Mouse (Mus musculus) kidney, postnatal 0 days (tissue): ENCODE data around the gene Hadha. TPM values are rescaled to one million over a fixed set of nuclear protein-coding genes. Genes with fewer than 3 reads are reported as not detected.

ENCODE experiments used
- ATAC-seq: fragments of 200-750 bp; cut with Nextera tagmentation; replicated peaks from 2 replicates; pipeline ENCODE4 v1.8.0; 2017; ENCODE audit warnings: low read depth, moderate number of reproducible peaks, moderate TSS enrichment, moderate library complexity; ENCODE audit not compliant: low FRiP score
- DNase-seq: peaks from one replicate; pipeline ENCODE4 v3.0.0-alpha.2; 2016; ENCODE audit warnings: low spot score
- H3K27ac ChIP-seq: fragments of 300-500 bp; sonication (generic); 2 replicates; pipeline ENCODE4 v1.5.1; 2014; ENCODE audit warnings: mild to moderate bottlenecking
- H3K27me3 ChIP-seq: fragments of 300-500 bp; sonication (generic); 2 replicates; pipeline ENCODE4 v1.6.1; 2014; ENCODE audit warnings: low read length, mixed read lengths; ENCODE audit not compliant: insufficient read depth
- H3K36me3 ChIP-seq: fragments of 300-500 bp; sonication (generic); 2 replicates; pipeline ENCODE4 v1.6.1; 2014; ENCODE audit warnings: low read length, mixed read lengths; ENCODE audit not compliant: insufficient read depth
- H3K4me1 ChIP-seq: fragments of 300-500 bp; sonication (generic); replicated peaks from 2 replicates; pipeline ENCODE4 v1.6.1; 2014; ENCODE audit warnings: antibody characterized with exemption, low read length, mixed read lengths; ENCODE audit not compliant: insufficient read depth
- H3K4me2 ChIP-seq: fragments of 300-500 bp; sonication (generic); 2 replicates; pipeline ENCODE4 v1.6.1; 2014; ENCODE audit warnings: mild to moderate bottlenecking, low read length, moderate library complexity, mixed read lengths
- H3K4me3 ChIP-seq: fragments of 300-500 bp; sonication (generic); replicated peaks from 2 replicates; pipeline ENCODE4 v1.5.1; 2014; ENCODE audit warnings: low read depth, low read length
- H3K9ac ChIP-seq: fragments of 300-500 bp; sonication (generic); 2 replicates; pipeline ENCODE4 v1.6.1; 2014; ENCODE audit warnings: low read depth, low read length
- H3K9me3 ChIP-seq: fragments of 300-500 bp; sonication (generic); replicated peaks from 2 replicates; pipeline ENCODE4 v1.6.1; 2016; ENCODE audit warnings: low read length, inconsistent platforms, mixed read lengths
- CTCF ChIP-seq: IDR thresholded peaks from 2 replicates; pipeline ENCODE4 v1.5.1; 2016; ENCODE audit warnings: antibody characterized with exemption, low read depth, mild to moderate bottlenecking, moderate library complexity
- WGBS: fragments of 180-500 bp; shearing (Covaris S2); extraction: QIAGEN DNeasy Blood & Tissue Kit; methylation state at CpG from one replicate; pipeline ENCODE4 v1.1.7; 2014; 5-methylcytosine and 5-hydroxymethylcytosine counted together
- microRNA counts: library from miRNA; unstranded; fragments of <30 nt; microRNA quantifications from one replicate; lab custom pipeline; 2015
- microRNA-seq: library from miRNA; unstranded; fragments of <30 nt; microRNA quantifications from one replicate; pipeline ENCODE4, GENCODE M21; 2016
- polyA plus RNA-seq: library from polyadenylated mRNA; unstranded; fragments of >200 nt; fragmentation: Nextera tagmentation; extraction: Ambion mirVana; gene quantifications from 2 replicates; pipeline ENCODE4 v1.2.1, GENCODE M21; 2015

Hadha gene
- polyA plus RNA-seq, 1 experiment from 2014 or later = 171 TPM

- ATAC-seq (no peak), DNase-seq (no peak)
- 57% methylated on average over 2 of the region's 2 CpGs for WGBS
- no peaks in the 10 kb centered on the region for H3K4me1 ChIP-seq
- H3K36me3 ChIP-seq = no peaks in the 10 kb centered on the region
- H3K4me3 ChIP-seq = no peak overlapping the region
- TF ChIP-seq CTCF = peak; percentile 50
- no peaks in the 10 kb centered on the region for H3K27me3 ChIP-seq
- no peak overlapping the region for H3K4me2 ChIP-seq
- no peaks in the 10 kb centered on the region for H3K9me3 ChIP-seq
- H3K9ac ChIP-seq = no peak overlapping the region
- no peak overlapping the region for H3K27ac ChIP-seq
These were observed 60.6 kb downstream of the Hadha start for GRCm38 (mm10) chr5:30094399-30094798.

DNA sequence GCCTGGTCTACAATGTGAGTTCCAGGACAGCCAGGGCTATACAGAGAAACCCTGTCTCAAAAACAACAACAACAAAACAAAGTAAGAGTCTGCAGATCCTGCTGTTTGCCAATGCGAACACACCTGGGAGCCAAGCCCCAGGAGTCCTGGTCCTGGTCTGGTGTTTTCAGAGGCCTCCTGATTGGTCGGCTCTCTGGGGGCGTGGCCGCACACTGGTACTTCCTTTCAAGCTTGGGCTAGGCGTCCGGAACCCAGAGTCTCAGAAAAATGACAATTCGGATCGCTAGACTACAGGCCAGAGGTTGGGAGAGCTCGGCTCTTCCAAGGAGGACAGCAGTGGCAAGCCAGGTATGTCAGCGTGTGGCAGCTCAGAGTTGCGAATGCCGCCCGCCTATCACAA is 62.3 kb downstream of the Hadha start:
- H3K9me3 ChIP-seq = no peaks in the 10 kb centered on the region
- H3K4me1 ChIP-seq = no peaks in the 10 kb centered on the region
- no peak overlapping the region for H3K4me2 ChIP-seq
- no peak for ATAC-seq
- DNase-seq = no peak
- H3K9ac ChIP-seq = no peak overlapping the region
- no peak for TF ChIP-seq CTCF
- no peaks in the 10 kb centered on the region for H3K27me3 ChIP-seq
- no peak overlapping the region for H3K4me3 ChIP-seq
- H3K36me3 ChIP-seq = no peaks in the 10 kb centered on the region
- WGBS = 56% methylated on average over 13 of the region's 13 CpGs
- no peak overlapping the region for H3K27ac ChIP-seq

- peak; percentile 29; the same call in 1 of the 2 replicates for TF ChIP-seq CTCF
- ATAC-seq (peak; percentile 87), DNase-seq (peak; percentile 90)
- Histone ChIP-seq H3K9ac (peak within 1 kb of the TSS; percentile 75), H3K4me3 (peak within 1 kb of the TSS; percentile 80), H3K27me3 (no peaks in the 10 kb centered on the region), H3K9me3 (no peaks in the 10 kb centered on the region), H3K36me3 (peaks cover 5% of the 10 kb centered on the region; the same call in 1 of the 2 replicates), H3K27ac (peak within 1 kb of the TSS; percentile 84), H3K4me1 (no peaks in the 10 kb centered on the region), H3K4me2 (peak within 1 kb of the TSS; percentile 88)
- 1% methylated on average over 45 of the region's 45 CpGs for whole genome bisulfite sequencing
These were observed 81.8 kb downstream of the Hadha start, which contains the start of gene Tyms for GRCm38 (mm10) chr5:30072825-30073821. TSS of gene Tyms (minus strand) at chr5:30073617.

DNA sequence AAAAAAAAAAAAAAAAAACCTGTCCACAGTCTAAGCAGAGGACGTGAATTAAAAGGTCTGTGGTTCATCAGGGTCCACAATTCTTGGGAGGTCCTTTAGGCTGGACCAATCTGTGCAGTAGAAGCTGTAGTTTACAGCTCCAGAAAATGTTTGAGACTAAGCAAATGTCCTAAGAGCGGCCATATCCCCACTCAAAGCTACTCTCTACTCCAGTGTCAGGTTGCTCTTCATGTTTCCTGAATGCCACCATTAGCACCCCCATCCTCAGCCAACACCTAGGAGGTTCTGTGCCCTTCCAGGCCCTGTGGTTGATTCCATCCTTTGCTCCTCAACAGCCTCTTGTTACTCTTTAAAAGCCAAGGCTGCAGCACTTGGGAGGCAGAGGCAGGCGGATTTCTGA is 82.6 kb downstream of the Hadha start:
- no peak for DNase-seq
- no peak for ATAC-seq
- no peak for TF ChIP-seq CTCF

GRCm38 (mm10) chr5:30071677-30072076 is 83.3 kb downstream of the Hadha start:
- H3K9me3 ChIP-seq = no peaks in the 10 kb centered on the region
- no peaks in the 10 kb centered on the region for H3K27me3 ChIP-seq
- peak overlapping the region; percentile 88 for H3K4me2 ChIP-seq
- 69% methylated on average over 6 of the region's 6 CpGs for WGBS
- no peak overlapping the region for H3K9ac ChIP-seq
- peaks cover 5% of the 10 kb centered on the region; the same call in 1 of the 2 replicates for H3K36me3 ChIP-seq
- TF ChIP-seq CTCF = no peak
- ATAC-seq (no peak), DNase-seq (no peak)
- H3K4me1 ChIP-seq = no peaks in the 10 kb centered on the region
- no peak overlapping the region for H3K4me3 ChIP-seq
- no peak overlapping the region for H3K27ac ChIP-seq

More for the DNA sequence above, 82.6 kb downstream of the Hadha start:
- peaks cover 5% of the 10 kb centered on the region; the same call in 1 of the 2 replicates for H3K36me3 ChIP-seq
- H3K27me3 ChIP-seq = no peaks in the 10 kb centered on the region
- WGBS = 23% methylated on average over 3 of the region's 3 CpGs
- no peaks in the 10 kb centered on the region for H3K9me3 ChIP-seq
- H3K4me1 ChIP-seq = no peaks in the 10 kb centered on the region
- H3K9ac ChIP-seq = peak overlapping the region; percentile 75; the same call in 1 of the 2 replicates
- no peak overlapping the region for H3K27ac ChIP-seq
- peak overlapping the region; percentile 80 for H3K4me3 ChIP-seq
- peak overlapping the region; percentile 88 for H3K4me2 ChIP-seq

MicroRNA genes within 50 kb of the gene (microRNA counts, 519-probe panel; counts per million panel counts)
- 330 counts per million, percentile 68 among the panel's probes with 10 or more counts for microRNA mmu-miR-1960 (lab: Ali Mortazavi, UCI)

Small RNAs within 50 kb of the gene (microRNA-seq; reads per million reads assigned to microRNA genes)
- gene Mir1960 = not detected

Other genes starting within 250 kb of the Hadha start
- gene Il6, start 142.0 kb downstream of the Hadha start, polyA plus RNA-seq = 0.24 TPM in 1 of 2 replicates, not detected in the other
- 137 and 160 TPM in 2 replicates for gene Tyms, start 81.5 kb downstream of the Hadha start, polyA plus RNA-seq
- gene Garem2, start 50.0 kb downstream of the Hadha start, polyA plus RNA-seq = 0.33 and 0.36 TPM in 2 replicates
- not detected in 2 replicates for gene 3110082J24Rik, start 49.1 kb downstream of the Hadha start, polyA plus RNA-seq
- 215 and 229 TPM in 2 replicates for gene Hadhb, start 86 bp upstream of the Hadha start, polyA plus RNA-seq
- gene Adgrf3, start 50.6 kb upstream of the Hadha start, polyA plus RNA-seq = 0.04 and 0.14 TPM in 2 replicates
- gene Selenoi, start 77.4 kb upstream of the Hadha start, polyA plus RNA-seq = 9.2 and 9.7 TPM in 2 replicates
- gene Drc1, start 126.2 kb upstream of the Hadha start, polyA plus RNA-seq = 0.29 and 0.33 TPM in 2 replicates